Mouse (Mus musculus) G1E (cell line): Measurements from ENCODE around the gene C1qtnf9. TPM values are rescaled to one million over a fixed set of nuclear protein-coding genes. Genes with fewer than 3 reads are reported as not detected.

Experiments
- ATAC-seq: 2 replicates; pipeline ENCODE4 v1.8.0; 2016; ENCODE audit warnings: mild to moderate bottlenecking; ENCODE audit not compliant: insufficient number of reproducible peaks, poor library complexity, low FRiP score, severe bottlenecking; ENCODE audit errors: extremely low read depth
- DNase-seq: peaks from one replicate; pipeline ENCODE4 v3.0.0; 2012; ENCODE audit warnings: low spot score
- H3K27me3 ChIP-seq: 2 replicates; pipeline ENCODE4 v1.6.1; 2012; ENCODE audit warnings: mild to moderate bottlenecking, low read length, inconsistent platforms; ENCODE audit not compliant: insufficient read depth
- H3K36me3 ChIP-seq: replicated peaks from 2 replicates; pipeline ENCODE3; 2012; ENCODE audit warnings: mild to moderate bottlenecking, inconsistent platforms
- H3K4me1 ChIP-seq: 2 replicates; pipeline ENCODE4 v1.6.1; 2012; ENCODE audit warnings: low read depth, low read length, inconsistent platforms, mixed read lengths; ENCODE audit not compliant: insufficient read depth
- H3K4me3 ChIP-seq: 2 replicates; pipeline ENCODE4 v1.5.1; 2012; ENCODE audit warnings: low read depth, mild to moderate bottlenecking, inconsistent platforms, low read length, moderate library complexity, mixed read lengths
- H3K9me3 ChIP-seq: replicated peaks from 2 replicates; pipeline ENCODE4 v1.6.1; 2012; ENCODE audit warnings: inconsistent platforms
- CTCF ChIP-seq: IDR thresholded peaks from 2 replicates; pipeline ENCODE4 v1.5.1; 2012; ENCODE audit warnings: low read depth, low read length, inconsistent platforms, mixed read lengths
- GATA1 ChIP-seq: IDR thresholded peaks from 2 replicates; pipeline ENCODE4 v1.6.1; 2012; ENCODE audit warnings: borderline replicate concordance, low read length, inconsistent platforms, mixed read lengths
- GATA2 ChIP-seq: IDR thresholded peaks from 2 replicates; pipeline ENCODE4 v1.6.1; 2012; ENCODE audit warnings: low read depth, low read length, inconsistent platforms, borderline replicate concordance
- POLR2AphosphoS5 ChIP-seq: IDR thresholded peaks from 2 replicates; pipeline ENCODE4 v1.6.1; 2012; ENCODE audit warnings: low read depth, low read length, inconsistent platforms; ENCODE audit not compliant: insufficient replicate concordance
- TAL1 ChIP-seq: conservative IDR thresholded peaks from 2 replicates; pipeline ENCODE4 v1.6.1; 2012; ENCODE audit warnings: low read depth, low read length, inconsistent platforms, mixed read lengths
- polyA plus RNA-seq: library from polyadenylated mRNA; stranded (reverse); fragments of >175 nt; gene quantifications from 2 replicates; pipeline ENCODE4 v1.2.3, GENCODE M21; 2012
- total RNA-seq, 2 experiments: library from RNA; stranded (forward) in 1 of 2; stranded (reverse) in 1 of 2; fragments of 200-1000 nt in 1 of 2; fragments of >200 nt in 1 of 2; fragmentation: Nextera tagmentation in 1 of 2; gene quantifications; 2 replicates each; pipeline ENCODE4 v1.2.3; 2014 to 2017

The C1qtnf9 gene
- total and polyA plus RNA-seq, 3 experiments = 0.16 TPM; not detected in 2

- TF ChIP-seq GATA2 (no peak), TAL1 (no peak), POLR2AphosphoS5 (no peak), CTCF (no peak), GATA1 (no peak)
- Histone ChIP-seq H3K4me1 (peaks cover 9% of the 10 kb centered on the region; the same call in 1 of the 2 replicates), H3K9me3 (no peaks in the 10 kb centered on the region), H3K27me3 (peaks cover 16% of the 10 kb centered on the region), H3K4me3 (no peak overlapping the region), H3K36me3 (no peaks in the 10 kb centered on the region)
- no peak for ATAC-seq
- no peak for DNase-seq
These were observed 34.2 kb upstream of the C1qtnf9 start for GRCm38 (mm10) chr14:60733706-60734105.

GRCm38 (mm10) chr14:60735206-60735605 lies 32.7 kb upstream of the C1qtnf9 start:
- H3K4me1 ChIP-seq = peaks cover 9% of the 10 kb centered on the region; the same call in 1 of the 2 replicates

GRCm38 (mm10) chr14:60735848-60736547 lies 31.9 kb upstream of the C1qtnf9 start:
- Histone ChIP-seq H3K9me3 (no peaks in the 10 kb centered on the region), H3K4me1 (peaks cover 9% of the 10 kb centered on the region; the same call in 1 of the 2 replicates), H3K27me3 (peaks cover 21% of the 10 kb centered on the region), H3K4me3 (no peak overlapping the region), H3K36me3 (no peaks in the 10 kb centered on the region)
- DNase-seq (no peak), ATAC-seq (0 out of 2 replicates have a peak, but pooled peaks have one; percentile 11)
- TF ChIP-seq TAL1 = no peak
- TF ChIP-seq GATA1 = no peak
- no peak for TF ChIP-seq POLR2AphosphoS5
- no peak for TF ChIP-seq GATA2
- TF ChIP-seq CTCF = no peak

More at GRCm38 (mm10) chr14:60735206-60735605, 32.7 kb upstream of the C1qtnf9 start:
- TF ChIP-seq TAL1 = no peak
- H3K4me3 ChIP-seq = no peak overlapping the region
- H3K36me3 ChIP-seq = no peaks in the 10 kb centered on the region
- peaks cover 21% of the 10 kb centered on the region for H3K27me3 ChIP-seq
- no peak for DNase-seq
- no peaks in the 10 kb centered on the region for H3K9me3 ChIP-seq
- ATAC-seq = no peak

GRCm38 (mm10) chr14:60736591-60737192 lies 31.2 kb upstream of the C1qtnf9 start:
- Histone ChIP-seq H3K4me1 (peaks cover 9% of the 10 kb centered on the region; the same call in 1 of the 2 replicates), H3K36me3 (no peaks in the 10 kb centered on the region), H3K9me3 (no peaks in the 10 kb centered on the region), H3K4me3 (no peak overlapping the region), H3K27me3 (peaks cover 21% of the 10 kb centered on the region)
- no peak for TF ChIP-seq GATA1
- no peak for TF ChIP-seq TAL1
- TF ChIP-seq GATA2 = no peak
- no peak for TF ChIP-seq CTCF
- TF ChIP-seq POLR2AphosphoS5 = no peak
- DNase-seq (peak; percentile 7), ATAC-seq (peak; percentile 55)

- H3K27me3 ChIP-seq = peaks cover 25% of the 10 kb centered on the region
- DNase-seq = no peak
- H3K36me3 ChIP-seq = no peaks in the 10 kb centered on the region
- TF ChIP-seq GATA2 (no peak), CTCF (no peak), GATA1 (no peak), POLR2AphosphoS5 (no peak), TAL1 (no peak)
- H3K4me1 ChIP-seq = peaks cover 9% of the 10 kb centered on the region; the same call in 1 of the 2 replicates
- no peak overlapping the region for H3K4me3 ChIP-seq
- no peaks in the 10 kb centered on the region for H3K9me3 ChIP-seq
- ATAC-seq = no peak
These were observed 30.7 kb upstream of the C1qtnf9 start for GRCm38 (mm10) chr14:60737202-60737611.

GRCm38 (mm10) chr14:60738434-60738938 lies 29.4 kb upstream of the C1qtnf9 start:
- Histone ChIP-seq H3K36me3 (no peaks in the 10 kb centered on the region), H3K9me3 (no peaks in the 10 kb centered on the region), H3K4me1 (peaks cover 9% of the 10 kb centered on the region; the same call in 1 of the 2 replicates), H3K27me3 (peaks cover 20% of the 10 kb centered on the region; the same call in 1 of the 2 replicates), H3K4me3 (no peak overlapping the region)
- ATAC-seq = no peak
- no peak for DNase-seq
- TF ChIP-seq POLR2AphosphoS5 = no peak
- no peak for TF ChIP-seq GATA1
- no peak for TF ChIP-seq GATA2
- TF ChIP-seq TAL1 = no peak
- TF ChIP-seq CTCF = no peak
